Comparison of ENCODE assay signal across 8 mouse cellular contexts in the genomic region with DNA sequence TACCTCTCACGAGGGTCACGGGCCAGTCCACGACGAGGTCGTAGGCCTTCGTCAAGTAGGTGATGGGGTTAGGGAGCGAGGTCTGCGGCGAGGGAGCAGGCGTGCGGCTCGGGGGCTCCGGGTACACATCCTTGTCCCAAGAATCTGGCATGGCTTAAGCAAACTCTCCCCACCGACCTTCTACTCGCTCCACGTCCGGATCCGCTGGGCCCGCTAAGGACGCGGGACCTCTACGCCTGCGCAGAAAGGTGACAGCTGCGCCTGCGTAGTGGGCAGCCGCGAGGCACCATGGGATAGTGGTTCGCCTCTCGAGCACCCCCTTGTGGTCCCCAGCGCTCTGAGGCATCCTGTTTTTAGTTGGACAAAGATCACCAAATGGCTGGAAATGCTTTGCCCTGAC. TPM values are rescaled to one million over a fixed set of nuclear protein-coding genes. Genes with fewer than 3 reads are reported as not detected.
DNase-seq lines count a peak whose midpoint lies in the region; ATAC-seq lines count a peak whose summit lies in the region.

Gene Ndufb10, minus strand, starts transcription at position 295 of the 400 bp plus-strand sequence.

- H3K9me3 ChIP-seq in heart, embryonic 13.5 days = no peaks in the 10 kb centered on the region
- no peaks in the 10 kb centered on the region for H3K9me3 ChIP-seq in liver, embryonic 12.5 days (replicated peaks)
- no peaks in the 10 kb centered on the region for H3K9me3 ChIP-seq in stomach, embryonic 15.5 days

- peak within 1 kb of the TSS; percentile 97 for H3K9ac ChIP-seq in heart, embryonic 13.5 days
- H3K9ac ChIP-seq in liver, embryonic 12.5 days = peak within 1 kb of the TSS; percentile 93
- H3K9ac ChIP-seq in stomach, embryonic 15.5 days = peak within 1 kb of the TSS; percentile 77

- H3K27ac ChIP-seq in heart, embryonic 13.5 days (replicated peaks) = peak within 1 kb of the TSS; percentile 92
- H3K27ac ChIP-seq in liver, embryonic 12.5 days = peak within 1 kb of the TSS; percentile 90
- H3K27ac ChIP-seq in stomach, embryonic 15.5 days = peak within 1 kb of the TSS; percentile 90

- DNase-seq in CD4-positive helper T cell, adult 2 months (ENCODE audit: low read depth, low spot score) = peak; percentile 93
- DNase-seq in brain, embryonic 18.5 days (ENCODE audit: low read depth, low spot score) = peak; percentile 80
- peak; percentile 99 for DNase-seq in kidney, postnatal 10 days
- peak; percentile 94 to 96 for DNase-seq in natural killer cell, adult 2 months (ENCODE audit: low spot score in 2 of 2)

- peaks cover 26% of the 10 kb centered on the region for H3K4me1 ChIP-seq in heart, embryonic 13.5 days
- peaks cover 41% of the 10 kb centered on the region for H3K4me1 ChIP-seq in liver, embryonic 12.5 days
- H3K4me1 ChIP-seq in stomach, embryonic 15.5 days = peaks cover 20% of the 10 kb centered on the region

- under 1% methylated on average over 30 of the region's 30 CpGs for WGBS in heart, embryonic 13.5 days
- WGBS in liver, embryonic 12.5 days (ENCODE audit: insufficient replicate concordance) = under 1% methylated on average over 30 of the region's 30 CpGs
- under 1% methylated on average over 30 of the region's 30 CpGs for WGBS in stomach, embryonic 15.5 days

- peak within 1 kb of the TSS; percentile 79 for H3K4me2 ChIP-seq in heart, embryonic 13.5 days
- peak within 1 kb of the TSS; percentile 80 for H3K4me2 ChIP-seq in liver, embryonic 12.5 days
- H3K4me2 ChIP-seq in stomach, embryonic 15.5 days = peak within 1 kb of the TSS; percentile 80

- peak; percentile 83 for ATAC-seq in erythroid progenitor cell, adult 5-6 weeks (replicated peaks; ENCODE audit: low FRiP score, poor library complexity, severe bottlenecking)
- peak; percentile 65 for ATAC-seq in heart, embryonic 13.5 days (ENCODE audit: extremely low read depth, insufficient number of reproducible peaks, low FRiP score, low TSS enrichment)
- ATAC-seq in liver, embryonic 12.5 days = peak; percentile 74
- peak; percentile 73 for ATAC-seq in stomach, embryonic 15.5 days (ENCODE audit: insufficient read depth, low FRiP score, low read depth)

- peaks cover 21% of the 10 kb centered on the region for H3K36me3 ChIP-seq in heart, embryonic 13.5 days
- peaks cover 22% of the 10 kb centered on the region for H3K36me3 ChIP-seq in liver, embryonic 12.5 days
- H3K36me3 ChIP-seq in stomach, embryonic 15.5 days = peaks cover 14% of the 10 kb centered on the region

- H3K27me3 ChIP-seq in heart, embryonic 13.5 days (replicated peaks) = 0 out of 2 replicates have a peak, but pooled peaks cover 3% of the 10 kb centered on the region
- peaks cover 14% of the 10 kb centered on the region for H3K27me3 ChIP-seq in liver, embryonic 12.5 days (replicated peaks)
- no peaks in the 10 kb centered on the region for H3K27me3 ChIP-seq in stomach, embryonic 15.5 days (replicated peaks)

- peak within 1 kb of the TSS; percentile 93 for H3K4me3 ChIP-seq in heart, embryonic 13.5 days
- H3K4me3 ChIP-seq in liver, embryonic 12.5 days = peak within 1 kb of the TSS; percentile 92
- H3K4me3 ChIP-seq in stomach, embryonic 15.5 days (replicated peaks) = peak within 1 kb of the TSS; percentile 86

RNA-seq across cellular contexts. Expression of gene Ndufb10, which starts in this region (rescaled TPM):
- total RNA-seq in erythroid progenitor cell, adult 5-6 weeks (2015; ENCODE audit: low replicate concordance) = 178 and 200 TPM in 2 replicates
- 84.0 and 122 TPM in 2 replicates for total RNA-seq in erythroid progenitor cell, adult 5-6 weeks (2017; ENCODE audit: low replicate concordance)
- 344 and 399 TPM in 2 replicates for polyA plus RNA-seq in heart, embryonic 13.5 days (2015; fragmentation: Nextera tagmentation; extraction: Ambion mirVana)
- 233 and 239 TPM in 2 replicates for polyA plus RNA-seq in liver, embryonic 12.5 days (2016; fragmentation: Nextera tagmentation; extraction: Ambion mirVana)
- 238 and 259 TPM in 2 replicates for polyA plus RNA-seq in stomach, embryonic 15.5 days (2015; fragmentation: Nextera tagmentation; extraction: Ambion mirVana)

Comparison
In these comparisons a context has a peak if more than half of its experiments do, and no peak if none do; other contexts are left out.
1. Peak in every context shown above with its lines: DNase-seq, ATAC-seq, H3K4me3 ChIP-seq and H3K27ac ChIP-seq.